Comparison of ENCODE assay signal across 23 mouse cellular contexts in genomic region chr1:161520223-161520622, GRCm38 (mm10). TPM values are rescaled to one million over a fixed set of nuclear protein-coding genes. Genes with fewer than 3 reads are reported as not detected.
"Had no signal": no experiment of that assay in that cellular context is flagged by ENCODE, and none has a peak within 500 bp of the region (broad histone marks: within the 10 kb centered on the region; RNA-seq: fewer than 3 reads in every experiment).

No protein-coding gene starts in this region.

- DNase-seq: kidney, adult 9 months; kidney, postnatal 10 days; kidney, postnatal 4 days; lung, adult 2 months; lung, postnatal 36 days; right cerebral cortex, adult 18-20 months; right cerebral cortex, postnatal 25 days; thymus, adult 2 months; thymus, postnatal 25 days had no signal

- H3K27me3 ChIP-seq: limb, embryonic 13.5 days; midbrain, embryonic 12.5 days; neural tube, embryonic 13.5 days; stomach, embryonic 15.5 days had no signal

- H3K9me3 ChIP-seq: limb, embryonic 13.5 days; midbrain, embryonic 12.5 days; neural tube, embryonic 13.5 days; stomach, embryonic 15.5 days had no signal

- H3K36me3 ChIP-seq: limb, embryonic 13.5 days; midbrain, embryonic 12.5 days; neural tube, embryonic 13.5 days; stomach, embryonic 15.5 days had no signal

- H3K4me2 ChIP-seq: limb, embryonic 13.5 days; midbrain, embryonic 12.5 days; neural tube, embryonic 13.5 days; stomach, embryonic 15.5 days had no signal

- ATAC-seq: lung, postnatal 0 days; midbrain, embryonic 16.5 days had no signal

- H3K4me3 ChIP-seq: layer of hippocampus, adult 2 months; limb, embryonic 13.5 days; midbrain, embryonic 12.5 days; neural tube, embryonic 13.5 days; stomach, embryonic 15.5 days had no signal

- H3K27ac ChIP-seq: layer of hippocampus, adult 2 months; limb, embryonic 13.5 days; liver, embryonic 14.5 days; midbrain, embryonic 12.5 days; neural tube, embryonic 13.5 days; stomach, embryonic 15.5 days had no signal

- H3K9ac ChIP-seq: limb, embryonic 13.5 days; liver, embryonic 14.5 days; midbrain, embryonic 12.5 days; neural tube, embryonic 13.5 days; stomach, embryonic 15.5 days had no signal

- H3K4me1 ChIP-seq: limb, embryonic 13.5 days; midbrain, embryonic 12.5 days; neural tube, embryonic 13.5 days; stomach, embryonic 15.5 days had no signal

RNA-seq across cellular contexts. Expression of gene Tnfsf18, which starts 25.8 kb away (rescaled TPM):
- total RNA-seq: layer of hippocampus, adult 2 months; layer of hippocampus, postnatal 10 days; left cerebral cortex, postnatal 36 days; liver, adult 2 months; megakaryocyte-erythroid progenitor cell, adult 5-6 weeks had no signal
- polyA plus RNA-seq: limb, embryonic 13.5 days; liver, adult 2 months; liver, embryonic 14.5 days; lung, adult 2 months; neural tube, embryonic 13.5 days; small intestine, adult 2 months; testis, adult 2 months had no signal
